Mouse (Mus musculus) left cerebral cortex, adult 2 months (tissue): ENCODE measurements at regions not wholly inside any gene's neighbourhood (a gene's known extent, or its start where the extent isn't known, plus 50 kb on each side); places are given as distances from the start of the nearest gene placed in this dataset.
"Not testable (repeated sequence)": the region's sequence is repeated elsewhere in the genome, so short reads cannot be mapped to it uniquely, and the experiment has no call there.

Experiments used
- DNase-seq, 2 experiments: peaks; one replicate each; pipeline ENCODE4 v3.0.0; 2021 to 2022; ENCODE audit warnings: low spot score in 2 of 2, mixed read lengths in 1 of 2; ENCODE audit errors: extremely low spot score in 1 of 2
- H3K27ac ChIP-seq: fragments of 200-600 bp; 2 replicates; pipeline ENCODE4 v1.8.1; 2022
- H3K4me3 ChIP-seq: fragments of 200-600 bp; 2 replicates; pipeline ENCODE4 v1.8.1; 2022
- CTCF ChIP-seq: fragments of 200-600 bp; IDR thresholded peaks from 2 replicates; pipeline ENCODE4 v1.8.1; 2022; ENCODE audit warnings: antibody characterized with exemption, mild to moderate bottlenecking, moderate library complexity
- intact Hi-C: fragments of 180-260 bp; cut with DNase I; formaldehyde crosslinking; loops from one replicate; pipeline ENCODE4 v1.15.1; 2025

GRCm38 (mm10) chr12:114909799-114910198 is 1137.7 kb upstream of the Zfp386 start:
- H3K27ac ChIP-seq, DNase-seq, intact Hi-C loops, H3K4me3 ChIP-seq: not testable (repeated sequence)

GRCm38 (mm10) chr12:114914406-114914805 is 1133.1 kb upstream of the Zfp386 start:
- DNase-seq, intact Hi-C loops, H3K4me3 ChIP-seq, H3K27ac ChIP-seq: not testable (repeated sequence)

DNA sequence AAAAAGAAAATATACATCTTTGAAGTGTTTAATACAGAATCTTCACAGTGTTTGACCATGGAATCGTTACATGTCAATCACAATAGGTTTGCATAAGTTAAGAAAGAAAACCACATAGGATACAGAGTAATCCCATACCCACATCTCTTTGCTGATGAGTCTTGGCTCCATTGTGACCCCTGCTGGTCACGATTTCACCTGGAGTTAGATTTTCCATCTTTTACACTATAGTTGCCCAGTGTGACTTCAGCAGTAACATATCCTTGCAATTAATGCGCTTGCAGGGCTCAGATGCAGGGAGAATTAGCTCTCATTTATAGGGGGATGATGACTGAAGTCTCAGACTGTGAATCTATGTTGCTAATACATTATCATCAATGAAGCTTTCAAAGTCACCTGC is 1119.8 kb upstream of the Zfp386 start:
- Histone ChIP-seq H3K27ac (no peak overlapping the region), H3K4me3 (no peak overlapping the region)
- intact Hi-C loops: no loop called here
- no peak for DNase-seq
- TF ChIP-seq CTCF: no peak

DNA sequence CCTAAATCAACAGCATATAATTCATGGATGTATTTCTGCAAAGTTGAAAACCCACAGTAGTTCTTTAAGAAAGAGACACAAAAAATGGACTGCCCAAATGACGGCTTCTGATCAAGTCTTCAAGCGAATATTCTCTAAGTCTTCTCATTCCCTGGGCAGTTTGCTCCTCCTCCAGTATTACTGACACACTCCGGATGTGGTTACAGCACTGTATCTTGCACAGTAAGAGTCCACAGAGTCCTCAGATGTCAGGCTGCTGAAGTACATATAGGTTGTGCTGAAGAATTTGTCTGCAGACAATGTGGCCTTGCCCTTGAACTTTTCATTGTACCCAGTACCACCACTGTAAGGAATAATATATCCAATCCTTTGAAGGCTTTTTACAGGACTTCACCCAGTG is 1115.4 kb upstream of the Zfp386 start:
- intact Hi-C loops: loop anchor here (10.0 kb wide), 1 partner anchor 117 kb away; no protein-coding TSS in a partner anchor
- H3K4me3 ChIP-seq: no peak overlapping the region
- no peak for TF ChIP-seq CTCF
- no peak for DNase-seq
- no peak overlapping the region for H3K27ac ChIP-seq

DNA sequence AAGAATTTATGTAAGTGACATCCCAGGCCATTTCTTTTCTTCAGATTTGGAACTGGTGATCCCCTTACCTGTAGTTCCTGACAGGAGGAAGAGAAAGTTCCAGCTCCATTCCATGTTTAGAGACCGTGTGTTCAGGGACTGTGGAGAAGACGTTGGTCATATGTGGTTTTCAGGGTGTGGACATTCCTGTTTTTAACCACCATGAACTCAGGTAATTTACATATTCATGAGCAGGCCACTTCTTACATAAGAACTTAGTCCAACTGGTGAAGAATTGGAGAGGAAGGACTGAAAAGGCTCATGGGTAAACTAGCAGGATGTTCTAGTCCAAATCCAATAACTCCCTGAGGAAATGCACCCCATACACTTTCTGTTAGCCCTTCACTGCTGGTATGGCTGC is 1114.9 kb upstream of the Zfp386 start:
- intact Hi-C loops: loop anchor here (10.0 kb wide), 1 partner anchor 118 kb away; no protein-coding TSS in a partner anchor
- H3K27ac ChIP-seq: no peak overlapping the region
- no peak for TF ChIP-seq CTCF
- no peak for DNase-seq
- no peak overlapping the region for H3K4me3 ChIP-seq

- not testable (repeated sequence) for H3K27ac ChIP-seq, DNase-seq, H3K4me3 ChIP-seq
- intact Hi-C loops: loop anchor here (1.0 to 10.0 kb wide), 2 partner anchors 7 to 122 kb away; no protein-coding TSS in a partner anchor
These were observed 1110.7 kb upstream of the Zfp386 start for GRCm38 (mm10) chr12:114936865-114937264.

GRCm38 (mm10) chr12:114939576-114939975 is 1107.9 kb upstream of the Zfp386 start:
- intact Hi-C loops: loop anchor here (10.0 kb wide), 1 partner anchor 125 kb away; no protein-coding TSS in a partner anchor
- TF ChIP-seq CTCF: no peak

DNA sequence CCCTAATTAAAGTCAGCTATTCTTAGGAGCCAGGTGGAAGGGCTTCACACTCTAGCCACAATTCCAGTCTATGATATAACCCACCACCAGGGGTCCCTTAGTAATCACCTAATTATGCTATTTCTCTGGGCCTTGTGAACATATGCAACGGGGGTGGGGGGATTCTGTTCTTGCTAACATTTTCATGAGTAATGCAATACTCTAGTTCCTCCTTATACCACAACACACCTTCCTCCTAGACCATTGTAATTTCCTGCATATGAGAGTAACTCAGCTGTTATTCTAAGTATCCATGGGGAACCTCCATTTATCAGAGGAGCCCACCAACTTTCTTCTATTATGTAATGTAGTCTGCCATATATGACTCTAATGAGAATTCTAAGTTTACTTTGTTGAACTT is 1085.4 kb upstream of the Zfp386 start:
- Histone ChIP-seq H3K4me3 (no peak overlapping the region), H3K27ac (no peak overlapping the region)
- intact Hi-C loops: no loop called here
- DNase-seq: no peak
- TF ChIP-seq CTCF: no peak

More at GRCm38 (mm10) chr12:114939576-114939975, 1107.9 kb upstream of the Zfp386 start:
- H3K27ac ChIP-seq: no peak overlapping the region
- no peak overlapping the region for H3K4me3 ChIP-seq
- DNase-seq: no peak

DNA sequence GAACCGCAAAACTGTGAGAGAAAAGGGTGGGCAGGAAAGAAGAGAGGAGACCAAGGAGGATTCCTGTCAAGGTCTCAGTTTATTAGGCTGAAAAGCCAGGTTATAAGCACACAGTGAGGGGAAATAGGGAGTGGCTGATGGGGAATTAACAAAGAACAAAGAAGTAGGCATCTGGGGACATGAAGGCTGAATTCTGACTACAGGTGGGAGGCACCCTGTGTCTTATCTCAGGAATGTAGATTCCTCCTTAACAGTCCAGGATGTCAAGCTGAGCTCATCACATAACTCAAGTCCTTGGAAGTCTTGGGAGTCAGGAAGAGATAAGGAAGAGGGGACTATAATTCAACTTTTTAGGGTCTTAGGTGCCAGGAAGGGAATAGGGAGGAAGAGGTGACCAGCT is 1083.3 kb upstream of the Zfp386 start:
- intact Hi-C loops, DNase-seq, H3K27ac ChIP-seq, H3K4me3 ChIP-seq: not testable (repeated sequence)

DNA sequence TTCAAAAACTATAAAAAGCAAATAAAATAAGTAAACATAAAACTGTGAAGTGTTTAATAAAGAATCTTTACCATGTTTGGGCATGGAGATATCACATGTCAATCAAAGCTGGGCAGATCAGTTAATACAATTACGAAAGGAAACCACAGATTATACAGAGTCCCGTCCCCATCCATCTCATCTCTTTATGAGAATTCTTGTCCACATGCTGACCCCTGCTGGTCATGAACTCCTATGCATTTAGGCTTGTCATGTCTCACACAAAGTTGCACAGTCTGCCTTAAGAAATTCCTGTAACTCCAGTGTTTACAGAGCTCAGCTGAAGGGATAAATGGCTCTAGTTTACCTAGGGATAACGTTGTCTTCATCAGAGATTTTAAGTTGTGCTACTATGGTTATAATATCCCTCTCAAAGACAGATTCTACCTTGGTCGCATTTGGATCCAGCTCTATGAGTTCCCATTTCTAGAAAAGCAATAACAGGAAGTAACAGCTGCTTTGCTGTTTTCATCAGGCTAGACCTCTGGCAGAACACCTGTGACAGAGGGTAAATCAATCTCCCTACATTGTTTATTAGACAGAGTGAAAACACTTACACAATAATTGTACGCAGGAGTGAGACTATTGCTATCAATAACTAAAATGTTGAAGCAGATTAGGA is 1065.9 kb upstream of the Zfp386 start:
- H3K27ac ChIP-seq: no peak overlapping the region
- DNase-seq: no peak
- no peak for TF ChIP-seq CTCF
- intact Hi-C loops: no loop called here
- H3K4me3 ChIP-seq: no peak overlapping the region

- Histone ChIP-seq H3K27ac (no peak overlapping the region), H3K4me3 (no peak overlapping the region)
- no peak for TF ChIP-seq CTCF
- DNase-seq: no peak
- intact Hi-C loops: no loop called here
These were observed 1056.6 kb upstream of the Zfp386 start for GRCm38 (mm10) chr12:114990916-114991315.

- intact Hi-C loops: no loop called here
- TF ChIP-seq CTCF: no peak
- DNase-seq: no peak
- Histone ChIP-seq H3K27ac (no peak overlapping the region), H3K4me3 (no peak overlapping the region)
These were observed 1050.7 kb upstream of the Zfp386 start for GRCm38 (mm10) chr12:114996817-114997216.

DNA sequence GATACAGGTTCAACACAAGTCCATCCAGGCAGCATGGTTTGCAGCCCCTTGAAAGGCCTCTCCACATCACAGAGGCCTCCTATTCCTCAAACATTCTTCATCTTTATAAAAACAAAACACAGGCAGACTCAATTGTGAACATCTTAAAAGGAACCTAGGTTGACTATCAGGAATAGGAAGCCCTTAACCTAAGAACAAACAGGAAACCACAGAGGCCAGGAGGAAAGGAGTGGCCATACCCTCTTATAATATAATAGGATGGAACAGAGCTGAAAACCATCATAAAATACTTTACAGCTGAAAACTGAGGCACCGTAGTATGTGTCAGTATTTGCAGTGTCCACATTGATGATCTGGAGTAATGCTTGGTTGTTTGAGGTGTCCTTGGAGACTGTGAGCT is 1044.4 kb upstream of the Zfp386 start:
- H3K4me3 ChIP-seq: no peak overlapping the region
- no peak overlapping the region for H3K27ac ChIP-seq
- DNase-seq: no peak
- intact Hi-C loops: no loop called here
- TF ChIP-seq CTCF: no peak
